Mouse (Mus musculus) cerebellum, adult 9-10 months (tissue): ENCODE measurements at regions not wholly inside any gene's neighbourhood (a gene's known extent, or its start where the extent isn't known, plus 50 kb on each side); places are given as distances from the start of the nearest gene placed in this dataset.

Experiments used
- DNase-seq: peaks from one replicate; pipeline ENCODE4 v3.0.0; 2022

DNA sequence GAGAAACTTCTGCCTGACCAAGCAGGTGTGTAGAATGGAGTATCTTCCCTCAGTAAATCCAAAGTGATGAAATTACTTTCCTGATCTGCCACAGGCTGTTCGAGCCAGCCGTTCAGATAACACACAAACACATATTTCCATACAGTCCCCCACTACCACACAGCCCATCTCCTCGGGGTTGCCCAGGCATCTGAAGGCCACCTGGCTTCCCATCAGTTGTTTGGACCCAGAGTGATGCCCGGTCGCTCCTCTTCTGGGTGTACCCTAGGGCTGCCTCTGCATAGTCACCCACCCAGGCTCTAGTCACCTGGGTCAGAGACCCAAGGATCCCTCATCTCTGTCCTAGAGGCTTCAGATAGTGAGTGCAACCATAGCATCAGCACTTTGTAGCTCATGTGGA, 107.9 kb downstream of the CK137956 start:
- no peak for DNase-seq

GRCm38 (mm10) chr4:127861319-127862117, 109.2 kb downstream of the CK137956 start:
- DNase-seq, result no peak

GRCm38 (mm10) chr4:127860271-127860670, 110.5 kb downstream of the CK137956 start:
- DNase-seq, result no peak

DNA sequence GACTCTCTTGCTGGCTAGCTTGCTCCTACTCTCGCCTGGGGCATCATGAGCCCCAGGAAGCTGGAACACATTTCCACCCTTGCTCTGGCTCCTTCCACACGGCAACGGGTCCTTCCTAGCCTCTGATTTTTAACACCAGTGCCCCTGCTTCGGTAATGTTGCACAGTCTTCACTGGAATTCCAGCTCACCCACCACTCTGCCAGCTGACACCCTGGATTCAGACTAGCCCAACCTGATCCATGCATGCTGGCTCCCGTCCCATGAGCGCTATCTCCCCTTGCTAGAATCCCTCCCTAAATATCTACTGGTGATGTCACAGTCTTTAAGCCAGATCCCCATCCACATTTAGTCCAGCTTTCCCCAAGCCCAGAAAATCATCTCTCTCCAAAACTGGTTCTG, 111.2 kb downstream of the CK137956 start:
- DNase-seq, result no peak

DNA sequence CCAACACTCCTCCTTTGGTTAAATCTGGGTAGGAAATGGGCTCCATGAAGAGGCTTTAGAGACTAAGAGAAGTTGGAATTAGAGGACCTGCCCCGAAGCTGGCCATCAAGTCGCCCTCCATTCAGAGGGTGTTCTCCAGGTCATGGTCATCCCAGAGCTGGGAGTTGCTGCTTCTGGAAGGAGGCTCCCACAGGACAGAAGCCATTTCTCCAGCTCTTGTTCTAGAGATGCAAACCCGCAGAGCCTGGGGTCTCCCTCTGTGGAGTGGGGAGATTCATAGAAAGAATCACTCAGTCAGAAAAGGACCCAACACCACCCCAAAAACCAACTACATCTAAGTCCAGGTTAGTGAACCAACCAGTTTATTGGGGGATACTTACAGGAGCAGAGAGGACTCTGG, 112.2 kb downstream of the CK137956 start:
- DNase-seq, result no peak

GRCm38 (mm10) chr4:127855836-127856235, 114.9 kb downstream of the CK137956 start:
- no peak for DNase-seq

DNA sequence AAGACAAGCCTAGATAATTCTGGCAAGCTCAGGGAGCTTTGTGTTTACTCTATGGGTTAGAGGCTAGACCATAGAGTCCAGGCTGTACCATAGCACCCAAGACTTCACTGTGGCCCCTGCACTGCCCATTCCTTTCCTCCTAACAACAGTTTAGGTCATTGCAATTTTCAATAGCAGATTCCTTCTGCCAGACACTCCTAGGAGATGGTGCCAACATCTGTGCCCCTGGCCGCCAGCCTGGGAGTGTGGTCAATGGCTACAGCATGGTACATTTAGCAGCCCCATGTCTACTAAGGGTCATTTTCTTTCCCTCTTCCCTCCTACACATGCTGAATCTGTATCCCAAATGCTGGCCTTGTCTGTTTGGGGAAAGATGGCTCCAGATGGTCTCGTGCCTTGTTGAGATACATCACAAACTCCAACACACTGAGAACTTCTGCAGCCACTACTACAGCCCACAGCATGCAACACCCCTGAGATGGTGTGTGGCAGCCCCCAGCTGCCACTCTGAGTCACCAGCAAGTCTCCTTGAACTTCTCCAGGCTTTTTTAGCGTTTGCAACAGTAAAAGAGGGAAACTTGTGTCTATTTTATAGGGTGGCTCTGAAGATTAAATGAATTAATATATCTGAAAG, 115.9 kb downstream of the CK137956 start:
- DNase-seq, result no peak

DNA sequence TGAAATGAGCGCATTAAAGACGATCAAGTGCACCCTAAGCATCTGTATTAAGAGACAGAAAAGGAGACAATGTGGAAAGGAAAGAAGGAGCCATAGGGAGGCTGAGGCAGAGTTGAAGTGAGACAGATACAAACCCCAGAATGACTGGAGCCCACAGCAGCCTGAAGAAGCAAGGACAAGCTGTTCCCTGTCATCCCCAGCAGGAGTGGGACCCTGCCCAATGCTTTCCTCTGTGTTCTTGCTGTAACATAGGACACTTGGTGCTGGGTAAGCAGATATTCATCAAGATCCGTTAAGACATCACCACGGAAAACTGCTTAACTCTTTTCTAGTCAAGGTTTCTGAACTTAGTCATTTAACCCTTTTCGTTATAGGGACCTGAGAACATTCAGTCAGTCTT, 121.4 kb downstream of the CK137956 start:
- no peak for DNase-seq

- DNase-seq, result no peak
These were observed 124.4 kb downstream of the CK137956 start for GRCm38 (mm10) chr4:127846321-127846720.

DNA sequence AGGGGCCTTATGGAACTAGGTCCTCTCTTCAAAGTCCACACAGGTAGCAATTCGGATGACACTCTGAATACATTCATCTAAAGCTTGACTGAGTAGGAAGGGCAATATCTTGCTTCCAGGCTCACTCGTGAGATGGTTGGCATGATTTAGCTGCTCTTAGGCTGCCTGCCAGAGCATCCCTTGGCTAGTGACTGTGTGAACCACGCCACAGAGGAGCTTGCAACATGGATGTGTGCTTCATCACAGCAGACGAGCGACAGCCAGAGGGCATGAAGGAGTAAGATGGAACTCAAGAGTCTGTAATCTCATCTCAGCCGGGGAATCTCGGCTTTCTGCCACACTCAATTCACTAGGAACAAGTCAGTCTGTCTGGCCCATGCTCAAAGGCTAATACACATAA, 127.3 kb downstream of the CK137956 start:
- no peak for DNase-seq

- DNase-seq, result no peak
These were observed 137.1 kb downstream of the CK137956 start for GRCm38 (mm10) chr4:127833668-127834067.

DNA sequence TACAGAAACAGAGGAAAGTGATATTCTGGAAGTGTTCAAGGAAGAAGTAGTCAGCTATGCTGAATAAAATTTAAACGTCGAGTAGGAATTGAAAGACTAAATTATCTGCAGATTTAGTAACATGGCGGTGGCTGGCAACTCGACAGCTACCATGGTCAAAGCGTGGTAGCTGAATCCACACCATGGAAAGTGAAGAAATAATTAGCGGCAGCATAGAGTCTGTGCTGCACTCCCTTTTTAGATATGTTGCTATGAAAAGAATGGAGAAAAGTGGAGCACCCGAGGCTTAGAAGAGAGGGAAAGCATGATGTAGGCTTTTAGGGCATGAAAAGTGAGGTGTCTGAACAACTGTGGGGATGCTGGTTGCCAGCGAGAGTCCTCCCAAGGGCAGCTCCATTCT, 143.8 kb downstream of the CK137956 start:
- DNase-seq, result no peak

GRCm38 (mm10) chr4:127819501-127819900, 151.2 kb downstream of the CK137956 start:
- DNase-seq, result no peak

GRCm38 (mm10) chr4:127819009-127819408, 151.7 kb downstream of the CK137956 start:
- no peak for DNase-seq

- no peak for DNase-seq
These were observed 156.1 kb downstream of the CK137956 start for GRCm38 (mm10) chr4:127814631-127815030.

DNA sequence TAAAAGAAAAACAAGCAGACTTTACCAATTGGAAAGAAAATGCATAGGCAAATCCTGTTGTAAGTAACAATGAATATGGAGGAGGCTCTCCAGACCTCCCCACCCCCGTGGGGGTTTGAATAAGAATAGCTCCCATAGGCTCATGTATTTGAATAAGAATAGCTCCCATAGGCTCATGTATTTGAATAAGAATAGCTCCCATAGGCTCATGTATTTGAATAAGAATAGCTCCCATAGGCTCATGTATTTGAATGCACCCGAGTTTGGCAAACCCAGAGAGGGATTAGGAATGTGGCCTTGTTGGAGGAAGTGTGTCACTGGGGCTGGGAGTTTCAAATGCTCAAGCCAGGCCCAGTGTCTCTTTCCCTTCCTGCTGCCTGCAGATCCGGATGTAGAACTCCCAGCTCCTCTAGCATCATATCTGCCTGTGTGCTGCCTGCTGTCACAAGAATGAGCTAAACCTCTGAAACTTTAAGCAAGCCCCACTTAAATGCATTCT, 158.7 kb downstream of the CK137956 start:
- no peak for DNase-seq

DNA sequence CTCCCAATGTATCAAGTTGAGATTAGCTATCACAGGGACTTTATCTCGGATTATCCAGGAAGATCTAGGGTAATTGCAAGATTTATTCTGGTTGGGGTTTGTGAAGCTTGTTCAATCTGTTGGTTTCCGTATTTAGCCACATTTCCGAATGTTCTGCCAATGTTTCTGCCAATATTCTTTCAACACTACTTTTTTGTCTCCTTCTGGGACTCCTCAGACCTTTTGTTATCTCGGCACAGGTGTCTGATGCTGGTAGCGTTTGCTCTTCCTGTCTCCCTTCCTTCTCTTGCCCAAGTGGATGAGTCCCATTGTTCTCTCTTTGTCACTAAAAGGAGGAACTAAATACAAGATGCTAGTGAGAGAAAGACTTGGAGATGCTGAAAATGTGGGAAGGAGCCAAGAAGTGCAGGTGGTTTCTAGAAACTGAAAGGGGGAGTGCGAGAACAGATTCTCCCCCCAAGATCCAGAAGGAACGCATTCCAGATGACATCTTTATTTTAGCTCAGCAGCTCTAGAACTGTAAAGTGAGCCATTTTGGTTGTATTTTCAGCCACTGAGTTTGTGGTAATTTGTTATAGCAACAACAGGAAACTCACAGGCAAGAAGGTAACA, 159.7 kb downstream of the CK137956 start:
- DNase-seq, result no peak

DNA sequence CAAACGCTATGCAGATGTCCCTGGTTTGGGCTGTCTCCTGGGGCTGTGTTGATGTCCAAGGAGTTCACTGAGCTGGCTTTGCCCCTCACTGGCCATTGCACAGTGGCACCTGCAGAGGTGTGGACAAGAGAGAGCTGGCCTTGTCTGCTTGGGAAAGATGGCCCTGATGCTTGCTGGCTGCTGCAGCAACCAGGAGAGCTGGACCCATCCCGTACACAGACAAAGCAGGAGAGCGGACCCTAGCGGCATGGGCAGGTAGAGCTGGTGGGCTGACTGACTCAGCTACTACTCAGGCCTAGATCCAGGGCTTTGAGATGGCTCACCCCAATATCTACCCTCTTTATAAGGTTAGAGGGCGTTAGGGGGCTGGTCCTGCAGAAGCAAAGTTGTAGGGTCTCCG, 161.7 kb downstream of the CK137956 start:
- no peak for DNase-seq

DNA sequence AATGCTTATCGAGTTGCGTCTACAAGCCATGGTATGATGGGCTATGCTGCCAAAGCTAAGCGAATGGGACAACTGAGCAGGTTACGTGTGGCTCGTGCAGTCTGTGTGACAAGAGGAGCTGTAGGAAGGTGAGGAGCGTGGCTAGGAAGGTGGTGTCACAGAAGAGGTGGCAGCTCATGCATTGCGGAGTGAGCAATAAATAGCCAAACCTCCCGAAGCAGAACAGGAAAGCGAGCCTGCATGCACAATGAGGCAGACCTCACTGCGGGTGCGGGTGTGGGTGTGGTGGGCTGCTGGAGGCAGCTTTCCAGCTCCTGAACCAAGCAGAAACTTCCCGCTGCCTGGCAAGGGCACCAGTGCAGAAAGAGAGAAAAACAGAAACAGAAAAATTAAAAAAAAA, 181.5 kb downstream of the CK137956 start:
- DNase-seq, result no peak

DNA sequence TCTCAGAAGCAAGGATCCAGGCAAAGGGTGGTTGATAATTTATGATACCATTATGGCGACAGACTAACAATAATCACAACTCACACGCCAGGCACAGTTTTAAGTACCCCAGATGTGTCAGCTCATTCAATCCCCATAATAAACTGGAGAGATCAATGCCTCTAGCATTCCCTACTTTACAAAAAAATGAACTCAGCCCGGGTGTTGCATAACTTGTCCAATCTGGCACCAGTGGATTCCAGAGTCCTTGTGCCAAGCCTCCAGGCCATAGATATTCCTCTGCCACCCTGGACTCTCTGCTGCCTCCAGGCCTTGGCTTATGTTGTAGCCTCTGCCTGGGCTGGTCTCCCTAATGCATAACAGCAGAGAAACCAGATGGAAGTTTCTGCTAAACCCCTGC, 185.0 kb downstream of the CK137956 start:
- peak; percentile 10 for DNase-seq

GRCm38 (mm10) chr4:127771966-127772500, 198.7 kb downstream of the CK137956 start:
- peak; percentile 6 for DNase-seq

- no peak for DNase-seq
These were observed 207.0 kb downstream of the CK137956 start for GRCm38 (mm10) chr4:127763736-127764135.

- DNase-seq, result no peak
These were observed 211.8 kb downstream of the CK137956 start for GRCm38 (mm10) chr4:127758961-127759360.

DNA sequence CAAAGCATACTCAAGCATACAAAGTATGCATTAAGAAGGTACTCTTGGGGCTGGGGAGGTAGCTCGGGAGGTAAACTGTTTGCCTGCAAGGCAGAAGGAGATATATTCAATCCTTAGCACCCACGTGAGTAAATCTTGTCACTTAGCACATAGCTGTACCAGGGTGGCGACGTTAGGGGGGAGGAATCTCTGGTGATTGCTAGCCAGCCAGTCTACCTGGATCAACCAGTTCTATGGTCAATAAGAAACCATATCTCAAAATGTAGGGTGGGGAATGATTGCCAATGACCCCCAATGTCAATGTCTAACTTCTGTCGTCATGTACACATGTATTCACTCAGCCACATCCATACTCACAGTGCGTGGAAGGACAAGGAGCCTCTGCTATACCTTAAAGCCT, 214.5 kb downstream of the CK137956 start:
- DNase-seq, result no peak
